ENCODE assay signal across 10 mouse cellular contexts in genomic region chr10:118810908-118811711, GRCm38 (mm10). TPM values are rescaled to one million over a fixed set of nuclear protein-coding genes. Genes with fewer than 3 reads are reported as not detected.
DNase-seq lines count a peak whose midpoint lies in the region; ATAC-seq and TF ChIP-seq lines count a peak whose summit lies in the region.
"Had no signal": no experiment of that assay in that cellular context is flagged by ENCODE, and none has a peak within 500 bp of the region (broad histone marks: within the 10 kb centered on the region; RNA-seq: fewer than 3 reads in every experiment).

No protein-coding gene starts in this region.

- H3K36me3 ChIP-seq in intestine, embryonic 15.5 days = no peaks in the 10 kb centered on the region
- H3K36me3 ChIP-seq in liver, postnatal 0 days (replicated peaks; ENCODE audit: insufficient read depth, low read length) = no peaks in the 10 kb centered on the region
- no peaks in the 10 kb centered on the region for H3K36me3 ChIP-seq in forebrain, embryonic 16.5 days (ENCODE audit: control insufficient read depth, insufficient read depth)

- TF ChIP-seq CTCF in bone marrow, adult 2 months (IDR thresholded peaks at IDR 0.05; ENCODE audit: control insufficient read depth, insufficient read depth, low read length) = no peak
- TF ChIP-seq CTCF in liver, postnatal 0 days (IDR thresholded peaks at IDR 0.05; ENCODE audit: low read depth) = no peak

- H3K27me3 ChIP-seq in intestine, embryonic 15.5 days (replicated peaks) = no peaks in the 10 kb centered on the region
- H3K27me3 ChIP-seq in liver, postnatal 0 days (ENCODE audit: insufficient read depth, low read length) = no peaks in the 10 kb centered on the region
- H3K27me3 ChIP-seq in forebrain, embryonic 16.5 days (replicated peaks; ENCODE audit: control insufficient read depth, insufficient read depth, low read length) = no peaks in the 10 kb centered on the region

- H3K27ac ChIP-seq in bone marrow, adult 2 months (ENCODE audit: control insufficient read depth, insufficient read depth, low read depth, low read length, poor library complexity) = peak overlapping the region; percentile 48; the same call in 1 of the 2 replicates
- no peak overlapping the region for H3K27ac ChIP-seq in intestine, embryonic 15.5 days
- H3K27ac ChIP-seq in liver, postnatal 0 days (ENCODE audit: low read depth) = no peak overlapping the region
- no peak overlapping the region for H3K27ac ChIP-seq in forebrain, embryonic 16.5 days (ENCODE audit: low read length)

- no peak overlapping the region for H3K4me3 ChIP-seq in bone marrow, adult 2 months (replicated peaks; ENCODE audit: control insufficient read depth, low read depth, low read length)
- H3K4me3 ChIP-seq in intestine, embryonic 15.5 days (replicated peaks) = no peak overlapping the region
- no peak overlapping the region for H3K4me3 ChIP-seq in liver, postnatal 0 days (ENCODE audit: low read depth, low read length)
- H3K4me3 ChIP-seq in forebrain, embryonic 16.5 days (replicated peaks; ENCODE audit: low read length) = no peak overlapping the region

- H3K4me1 ChIP-seq in bone marrow, adult 2 months (ENCODE audit: control insufficient read depth, insufficient read depth, low read length) = peaks cover 6% of the 10 kb centered on the region; the same call in 1 of the 2 replicates
- H3K4me1 ChIP-seq in intestine, embryonic 15.5 days (replicated peaks) = peaks cover 3% of the 10 kb centered on the region; the same call in 1 of the 2 replicates
- peaks cover 10% of the 10 kb centered on the region; the same call in 1 of the 2 replicates for H3K4me1 ChIP-seq in liver, postnatal 0 days (ENCODE audit: insufficient read depth)
- no peaks in the 10 kb centered on the region for H3K4me1 ChIP-seq in forebrain, embryonic 16.5 days (replicated peaks; ENCODE audit: control insufficient read depth, insufficient read depth, low read length)

- TF ChIP-seq POLR2A in bone marrow, adult 2 months (IDR thresholded peaks at IDR 0.05; ENCODE audit: borderline replicate concordance, control insufficient read depth, low read depth, low read length) = no peak

- H3K9me3 ChIP-seq in intestine, embryonic 15.5 days = no peaks in the 10 kb centered on the region
- no peaks in the 10 kb centered on the region for H3K9me3 ChIP-seq in liver, postnatal 0 days (ENCODE audit: low read length)
- H3K9me3 ChIP-seq in forebrain, embryonic 16.5 days (ENCODE audit: control insufficient read depth, low read length) = no peaks in the 10 kb centered on the region

- ATAC-seq in intestine, embryonic 15.5 days = peak; percentile 69
- peak; percentile 56 for ATAC-seq in liver, postnatal 0 days
- ATAC-seq in forebrain, embryonic 16.5 days = no peak
- ATAC-seq: activated CD4-positive, CD25-positive, alpha-beta regulatory T cell, adult 4 months had no signal

- 29% methylated on average over 16 of the region's 16 CpGs for WGBS in bone marrow, adult 2 months
- WGBS in intestine, embryonic 15.5 days = 30% methylated on average over 16 of the region's 16 CpGs
- WGBS in liver, postnatal 0 days (ENCODE audit: insufficient replicate concordance) = 22% methylated on average over 16 of the region's 16 CpGs
- WGBS in forebrain, embryonic 16.5 days = 74% methylated on average over 16 of the region's 16 CpGs

- peak; percentile 58 to 60 for DNase-seq in B cell, adult 2 months
- peak; percentile 44 for DNase-seq in liver, postnatal 0 days
- DNase-seq in T-cell, adult 2 months (ENCODE audit: low spot score) = no peak
- no peak for DNase-seq in urinary bladder, postnatal 25 days (ENCODE audit: low spot score)
- no peak for DNase-seq in cerebellum, adult 18-20 months
- DNase-seq: gastrocnemius, postnatal 36 days had no signal

- TF ChIP-seq EP300 in liver, postnatal 0 days (IDR thresholded peaks at IDR 0.05; ENCODE audit: low read depth) = no peak

- H3K9ac ChIP-seq in intestine, embryonic 15.5 days = no peak overlapping the region
- H3K9ac ChIP-seq in liver, postnatal 0 days (replicated peaks) = no peak overlapping the region
- no peak overlapping the region for H3K9ac ChIP-seq in forebrain, embryonic 16.5 days (replicated peaks; ENCODE audit: low read depth, low read length)

- peak overlapping the region; percentile 37; the same call in 1 of the 2 replicates for H3K4me2 ChIP-seq in intestine, embryonic 15.5 days (replicated peaks)
- peak overlapping the region; percentile 56 for H3K4me2 ChIP-seq in liver, postnatal 0 days (ENCODE audit: low read depth, low read length)
- H3K4me2 ChIP-seq in forebrain, embryonic 16.5 days (ENCODE audit: low read length) = no peak overlapping the region

RNA-seq across cellular contexts. Expression of gene Dyrk2, which starts 58.9 kb away (rescaled TPM):
- polyA plus RNA-seq in bone marrow, adult 2 months (2011; ENCODE audit: insufficient read depth, insufficient read length, low replicate concordance, missing spikeins) = 4.7 and 5.4 TPM in 2 replicates
- 9.5 TPM in 2 replicates for polyA plus RNA-seq in intestine, embryonic 15.5 days (2015; fragmentation: Nextera tagmentation; extraction: Ambion mirVana)
- polyA plus RNA-seq in liver, postnatal 0 days (2015; fragmentation: Nextera tagmentation; extraction: Ambion mirVana) = 5.7 and 7.3 TPM in 2 replicates
- polyA plus RNA-seq in forebrain, embryonic 16.5 days (2015; fragmentation: Nextera tagmentation; extraction: Ambion mirVana) = 16.4 and 17.6 TPM in 2 replicates

Comparison
In these comparisons a context has a peak if more than half of its experiments do, and no peak if none do; other contexts are left out.
1. DNase-seq: peak in B cell, adult 2 months (2 of 2) and liver, postnatal 0 days (single experiment); none in T-cell, adult 2 months (single experiment), urinary bladder, postnatal 25 days (single experiment) and cerebellum, adult 18-20 months (0 of 2).